Mouse (Mus musculus) neural tube, embryonic 12.5 days (tissue): Measurements from ENCODE around the gene Gstp2. TPM values are rescaled to one million over a fixed set of nuclear protein-coding genes. Genes with fewer than 3 reads are reported as not detected.
"Not testable (repeated sequence)": the region's sequence is repeated elsewhere in the genome, so short reads cannot be mapped to it uniquely, and the experiment has no call there.

Experiments used
- ATAC-seq: fragments of 200-750 bp; cut with Nextera tagmentation; 2 replicates; pipeline ENCODE4 v1.8.0; 2017; ENCODE audit warnings: low read depth, mild to moderate bottlenecking, moderate TSS enrichment, moderate library complexity; ENCODE audit not compliant: low FRiP score
- H3K27ac ChIP-seq: fragments of 300-500 bp; sonication (generic); 2 replicates; pipeline ENCODE4 v1.5.1; 2016
- H3K27me3 ChIP-seq: fragments of 300-500 bp; sonication (generic); replicated peaks from 2 replicates; pipeline ENCODE4 v1.6.1; 2016; ENCODE audit warnings: mild to moderate bottlenecking
- H3K36me3 ChIP-seq: fragments of 300-500 bp; sonication (generic); 2 replicates; pipeline ENCODE4 v1.6.1; 2016; ENCODE audit warnings: mild to moderate bottlenecking
- H3K4me1 ChIP-seq: fragments of 300-500 bp; sonication (generic); 2 replicates; pipeline ENCODE4 v1.6.1; 2016
- H3K4me2 ChIP-seq: fragments of 300-500 bp; sonication (generic); replicated peaks from 2 replicates; pipeline ENCODE4 v1.6.1; 2016; ENCODE audit warnings: mild to moderate bottlenecking
- H3K4me3 ChIP-seq: fragments of 300-500 bp; sonication (generic); 2 replicates; pipeline ENCODE4 v1.5.1; 2016
- H3K9ac ChIP-seq: fragments of 300-500 bp; sonication (generic); 2 replicates; pipeline ENCODE4 v1.6.1; 2016; ENCODE audit warnings: mild to moderate bottlenecking
- H3K9me3 ChIP-seq: fragments of 300-500 bp; sonication (generic); 2 replicates; pipeline ENCODE4 v1.6.1; 2016; ENCODE audit warnings: mild to moderate bottlenecking
- WGBS: fragments of 180-500 bp; shearing (Covaris S2); methylation state at CpG from one replicate; pipeline ENCODE4 v1.1.7; 2016; 5-methylcytosine and 5-hydroxymethylcytosine counted together
- polyA plus RNA-seq: library from polyadenylated mRNA; unstranded; fragments of >200 nt; fragmentation: Nextera tagmentation; extraction: Ambion mirVana; gene quantifications from 2 replicates; pipeline ENCODE4 v1.2.1, GENCODE M21; 2016

Gene Gstp2
- polyA plus RNA-seq, 1 experiment from 2014 or later: 1.8 TPM

DNA sequence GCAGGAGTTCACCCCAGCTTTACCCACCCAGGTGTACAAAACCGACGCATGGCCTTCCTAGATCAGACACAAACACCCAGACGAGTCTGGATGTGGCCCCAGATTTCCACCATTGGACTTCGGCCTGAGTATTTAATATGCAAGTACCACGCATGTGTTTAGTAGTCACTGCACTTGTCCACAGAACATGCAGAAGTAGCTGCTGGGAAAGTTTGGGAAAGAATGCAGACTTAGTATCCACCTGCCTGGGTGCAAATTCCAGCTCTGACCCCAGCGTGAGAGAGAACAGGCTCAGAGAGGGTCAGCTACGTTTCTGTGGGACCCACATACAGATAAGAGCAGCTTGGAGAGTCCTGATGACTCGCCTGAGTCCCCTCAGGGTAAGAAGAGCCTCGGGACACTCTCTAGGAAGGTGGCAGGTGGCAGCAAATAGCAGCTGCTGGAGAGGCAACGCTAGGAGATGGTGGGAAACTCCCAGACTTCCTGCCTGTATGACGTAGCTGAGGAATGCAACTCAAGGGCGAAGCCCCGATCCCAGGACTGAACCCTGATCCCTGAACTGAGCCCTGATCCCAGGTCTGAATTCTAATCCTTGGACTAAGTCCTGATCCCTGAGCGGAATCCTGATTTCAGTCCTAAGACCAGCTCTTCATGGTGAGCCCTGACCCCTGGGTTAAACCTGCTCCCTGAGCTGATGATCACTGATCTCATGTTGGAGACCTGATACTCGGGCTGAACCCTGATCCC is 10.3 kb upstream of the Gstp2 start:
- Histone ChIP-seq H3K4me3 (no peak overlapping the region), H3K27ac (no peak overlapping the region), H3K27me3 (no peaks in the 10 kb centered on the region), H3K36me3 (no peaks in the 10 kb centered on the region), H3K4me1 (no peaks in the 10 kb centered on the region), H3K9me3 (no peaks in the 10 kb centered on the region), H3K9ac (no peak overlapping the region), H3K4me2 (no peak overlapping the region)
- WGBS: 69% methylated on average over 15 of the region's 15 CpGs
- ATAC-seq: no peak

DNA sequence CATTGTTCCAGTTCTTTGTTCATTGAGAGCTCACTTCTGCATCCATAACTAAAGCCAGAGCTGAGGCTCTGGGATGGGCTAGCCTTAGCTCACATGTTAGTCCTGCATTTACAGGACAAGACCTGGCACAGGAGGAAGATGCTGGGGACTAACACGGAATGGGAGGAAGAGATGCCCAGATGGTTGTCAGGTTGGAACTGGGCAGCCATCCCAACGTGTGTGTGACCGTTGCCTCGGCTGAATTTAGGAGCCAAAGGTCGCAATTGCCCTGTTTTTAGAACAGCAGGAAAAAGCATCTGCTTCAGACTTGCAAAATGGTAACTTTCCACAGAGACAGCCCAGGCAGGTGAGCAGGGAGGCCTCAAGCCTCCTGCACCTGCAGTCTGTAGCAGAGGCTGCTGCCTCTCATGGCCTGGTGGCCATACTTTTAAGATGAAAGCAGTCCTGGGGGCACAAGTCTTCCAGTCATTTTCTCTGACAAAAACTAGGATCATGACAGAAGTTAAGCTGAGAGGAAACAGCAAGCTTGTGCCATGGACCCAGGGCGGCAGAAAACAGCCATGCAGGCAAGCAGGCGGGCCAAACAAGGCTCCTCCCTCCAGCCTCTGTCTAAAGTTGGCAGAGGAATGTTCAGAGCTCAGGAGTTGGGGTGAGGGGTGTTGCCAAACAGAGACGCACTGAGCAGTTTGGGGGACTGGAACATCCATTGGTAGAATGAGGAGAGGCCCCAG is 9.6 kb upstream of the Gstp2 start:
- Histone ChIP-seq H3K9me3 (no peaks in the 10 kb centered on the region), H3K4me3 (no peak overlapping the region), H3K27ac (no peak overlapping the region), H3K4me1 (no peaks in the 10 kb centered on the region), H3K27me3 (no peaks in the 10 kb centered on the region), H3K4me2 (no peak overlapping the region), H3K36me3 (no peaks in the 10 kb centered on the region), H3K9ac (no peak overlapping the region)
- no peak for ATAC-seq
- WGBS: 73% methylated on average over 8 of the region's 8 CpGs

DNA sequence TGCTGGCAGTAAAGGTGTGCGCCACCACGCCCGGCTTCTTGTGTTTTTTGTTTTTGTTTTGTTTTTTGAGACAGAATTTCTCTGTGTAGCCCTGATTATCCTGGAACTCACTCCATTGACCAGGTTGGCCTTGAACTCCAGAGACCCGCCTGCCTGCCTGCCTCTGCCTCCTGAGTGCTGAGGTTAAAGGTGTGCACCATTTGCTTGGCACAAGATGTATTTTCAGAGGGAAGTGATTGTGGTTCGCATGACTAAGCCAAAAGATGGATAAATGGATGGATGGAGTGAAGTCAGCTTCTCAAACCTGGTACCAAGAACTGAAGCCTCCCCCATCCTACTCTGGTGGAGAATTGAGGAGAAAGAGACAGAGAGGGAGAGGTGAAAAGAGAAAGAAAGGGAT is 8.8 kb upstream of the Gstp2 start:
- no peak overlapping the region for H3K27ac ChIP-seq
- no peak for ATAC-seq
- 86% methylated on average over 5 of the region's 5 CpGs for WGBS
- H3K27me3 ChIP-seq: no peaks in the 10 kb centered on the region
- no peak overlapping the region for H3K9ac ChIP-seq
- H3K36me3 ChIP-seq: no peaks in the 10 kb centered on the region
- no peaks in the 10 kb centered on the region for H3K9me3 ChIP-seq
- no peak overlapping the region for H3K4me3 ChIP-seq
- no peak overlapping the region for H3K4me2 ChIP-seq
- no peaks in the 10 kb centered on the region for H3K4me1 ChIP-seq

DNA sequence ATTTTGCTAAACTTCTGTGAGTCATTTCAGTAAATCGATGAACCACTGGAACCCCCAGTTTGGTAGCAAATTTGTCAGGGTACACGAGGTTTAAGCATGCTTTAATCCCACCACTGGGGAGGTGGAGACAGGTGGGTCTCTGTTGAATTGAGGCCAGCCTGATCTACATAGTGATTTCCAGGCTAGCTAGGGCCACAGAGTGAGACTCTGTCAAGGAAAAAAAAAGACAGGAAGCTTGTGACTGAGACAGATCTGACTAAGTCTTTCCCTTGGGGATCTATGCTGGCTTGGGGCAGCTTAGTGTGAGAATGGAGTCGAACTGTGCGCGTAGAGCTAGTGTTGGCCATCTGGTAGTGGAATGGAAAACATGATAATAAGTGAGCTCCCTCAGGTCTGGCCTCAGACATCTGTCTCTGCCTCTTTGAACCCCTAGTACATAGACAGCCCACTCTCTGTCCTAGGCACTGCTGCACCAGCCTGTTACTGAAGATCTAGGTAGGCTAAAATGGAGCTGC is 6.8 kb upstream of the Gstp2 start:
- H3K27me3 ChIP-seq: no peaks in the 10 kb centered on the region
- H3K9ac ChIP-seq: no peak overlapping the region
- no peak overlapping the region for H3K4me3 ChIP-seq
- no peaks in the 10 kb centered on the region for H3K4me1 ChIP-seq
- H3K27ac ChIP-seq: no peak overlapping the region
- ATAC-seq: no peak
- H3K4me2 ChIP-seq: no peak overlapping the region
- H3K36me3 ChIP-seq: no peaks in the 10 kb centered on the region
- H3K9me3 ChIP-seq: no peaks in the 10 kb centered on the region
- 83% methylated on average over 5 of the region's 5 CpGs for WGBS

GRCm38 (mm10) chr19:4051741-4052515 is 6.1 kb upstream of the Gstp2 start:
- Histone ChIP-seq H3K9me3 (no peaks in the 10 kb centered on the region), H3K27me3 (no peaks in the 10 kb centered on the region), H3K36me3 (no peaks in the 10 kb centered on the region), H3K4me3 (no peak overlapping the region), H3K4me2 (no peak overlapping the region), H3K9ac (no peak overlapping the region), H3K4me1 (no peaks in the 10 kb centered on the region), H3K27ac (no peak overlapping the region)
- no peak for ATAC-seq
- 56% methylated on average over 10 of the region's 10 CpGs for WGBS

DNA sequence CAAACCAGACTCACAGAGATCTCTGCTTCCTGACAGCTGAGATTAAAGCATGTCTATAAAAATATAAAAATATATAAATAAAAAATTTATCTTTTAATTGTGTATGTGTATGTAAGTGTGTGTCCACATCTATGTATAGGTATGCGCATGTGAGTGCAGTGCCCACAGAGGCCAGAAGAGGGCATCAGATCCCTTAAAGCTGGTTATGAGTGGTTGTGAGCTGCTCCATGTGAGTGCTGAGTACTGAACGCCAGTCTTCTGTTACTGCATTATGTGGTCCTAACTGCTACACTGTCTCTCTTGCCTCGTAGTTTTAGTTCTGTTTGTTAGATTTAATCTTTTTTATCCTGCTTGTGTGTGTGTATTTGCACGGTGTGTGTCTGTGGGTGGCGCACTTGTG is 5.2 kb upstream of the Gstp2 start:
- no peak for ATAC-seq
- no peaks in the 10 kb centered on the region for H3K27me3 ChIP-seq
- no peaks in the 10 kb centered on the region for H3K4me1 ChIP-seq
- H3K9ac ChIP-seq: no peak overlapping the region
- no peak overlapping the region for H3K4me2 ChIP-seq
- 94% methylated on average over 5 of the region's 5 CpGs for WGBS
- H3K4me3 ChIP-seq: no peak overlapping the region
- H3K36me3 ChIP-seq: no peaks in the 10 kb centered on the region
- no peak overlapping the region for H3K27ac ChIP-seq
- H3K9me3 ChIP-seq: no peaks in the 10 kb centered on the region

GRCm38 (mm10) chr19:4049069-4049468 is 3.2 kb upstream of the Gstp2 start:
- H3K36me3 ChIP-seq, H3K9me3 ChIP-seq, H3K27ac ChIP-seq, ATAC-seq, H3K4me3 ChIP-seq, H3K4me1 ChIP-seq, H3K9ac ChIP-seq, H3K4me2 ChIP-seq, H3K27me3 ChIP-seq: not testable (repeated sequence)
- WGBS: 80% methylated on average over 5 of the region's 5 CpGs

GRCm38 (mm10) chr19:4047859-4048258 is 2.0 kb upstream of the Gstp2 start:
- Histone ChIP-seq H3K27me3 (no peaks in the 10 kb centered on the region), H3K4me3 (no peak overlapping the region)
- ATAC-seq: no peak

GRCm38 (mm10) chr19:4046866-4047254 is 1.0 kb upstream of the Gstp2 start:
- no peak for ATAC-seq
- H3K4me2 ChIP-seq: no peak overlapping the region
- H3K4me1 ChIP-seq: no peaks in the 10 kb centered on the region
- no peaks in the 10 kb centered on the region for H3K9me3 ChIP-seq
- no peak overlapping the region for H3K9ac ChIP-seq
- H3K27ac ChIP-seq: no peak overlapping the region
- 82% methylated on average over 8 of the region's 8 CpGs for WGBS
- H3K4me3 ChIP-seq: no peak overlapping the region
- H3K36me3 ChIP-seq: no peaks in the 10 kb centered on the region
- no peaks in the 10 kb centered on the region for H3K27me3 ChIP-seq

More at GRCm38 (mm10) chr19:4047859-4048258, 2.0 kb upstream of the Gstp2 start:
- no peaks in the 10 kb centered on the region for H3K4me1 ChIP-seq
- no peaks in the 10 kb centered on the region for H3K9me3 ChIP-seq
- H3K4me2 ChIP-seq: no peak overlapping the region
- H3K9ac ChIP-seq: no peak overlapping the region
- no peaks in the 10 kb centered on the region for H3K36me3 ChIP-seq
- no peak overlapping the region for H3K27ac ChIP-seq
- 18% methylated on average over 4 of the region's 4 CpGs for WGBS

- WGBS: 94% methylated on average over 5 of the region's 5 CpGs
- not testable (repeated sequence) for H3K4me1 ChIP-seq, H3K9ac ChIP-seq, ATAC-seq, H3K4me2 ChIP-seq, H3K36me3 ChIP-seq, H3K9me3 ChIP-seq, H3K27me3 ChIP-seq, H3K4me3 ChIP-seq, H3K27ac ChIP-seq
These were observed 1.7 kb downstream of the Gstp2 start for GRCm38 (mm10) chr19:4044109-4044508.

DNA sequence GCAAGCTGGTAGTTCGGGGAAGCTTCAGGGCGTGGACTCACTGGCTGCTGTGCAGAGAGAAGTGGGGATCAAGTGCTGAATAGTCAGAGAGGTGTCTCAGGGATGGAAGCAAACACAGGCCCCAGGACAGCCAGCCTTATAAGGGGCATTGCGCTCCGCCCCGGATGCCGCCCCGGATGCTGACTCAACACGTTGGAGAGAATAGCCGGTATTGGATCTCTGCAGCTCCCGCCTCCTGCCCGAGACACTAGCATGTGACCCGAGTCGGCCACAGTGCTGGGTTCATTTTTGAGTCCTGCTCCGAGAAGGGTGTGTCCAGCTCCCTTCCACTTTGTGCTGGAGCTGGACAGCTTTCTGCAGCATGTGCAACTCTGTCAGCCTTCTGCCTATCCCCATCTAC is 3.7 kb downstream of the Gstp2 start:
- no peaks in the 10 kb centered on the region for H3K9me3 ChIP-seq
- H3K4me1 ChIP-seq: peaks cover 4% of the 10 kb centered on the region; the same call in 1 of the 2 replicates
- H3K9ac ChIP-seq: no peak overlapping the region
- H3K27me3 ChIP-seq: no peaks in the 10 kb centered on the region
- no peak for ATAC-seq
- H3K4me3 ChIP-seq: no peak overlapping the region
- no peak overlapping the region for H3K27ac ChIP-seq
- WGBS: 78% methylated on average over 14 of the region's 14 CpGs
- no peak overlapping the region for H3K4me2 ChIP-seq
- no peaks in the 10 kb centered on the region for H3K36me3 ChIP-seq

DNA sequence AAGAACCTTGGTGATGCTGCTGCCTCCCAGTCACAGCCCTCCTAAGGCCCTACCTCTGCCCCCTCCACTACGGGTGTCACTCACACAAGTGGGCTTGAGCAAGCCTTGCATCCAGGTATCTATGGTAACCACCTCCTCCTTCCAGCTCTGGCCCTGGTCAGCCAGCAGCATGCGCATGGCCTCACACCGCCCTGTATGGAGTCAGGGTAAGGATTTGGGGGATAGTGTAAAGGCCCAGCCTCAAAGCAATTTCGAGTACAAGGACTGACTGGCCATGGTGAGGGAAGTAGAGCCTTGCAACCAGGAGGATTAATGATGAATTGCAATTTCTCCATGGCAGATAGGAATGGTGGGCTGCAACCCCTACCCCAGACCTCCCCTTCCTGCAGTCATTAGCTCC is 4.3 kb downstream of the Gstp2 start:
- not testable (repeated sequence) for H3K36me3 ChIP-seq

More for the DNA sequence above, 4.3 kb downstream of the Gstp2 start:
- 79% methylated on average over 3 of the region's 4 CpGs for WGBS
- not testable (repeated sequence) for H3K9me3 ChIP-seq, H3K27me3 ChIP-seq, H3K4me2 ChIP-seq, H3K9ac ChIP-seq, H3K4me1 ChIP-seq, H3K27ac ChIP-seq, H3K4me3 ChIP-seq, ATAC-seq
